Mouse (Mus musculus) embryonic facial prominence, embryonic 13.5 days (tissue): ENCODE data around the gene Sema3g. TPM values are rescaled to one million over a fixed set of nuclear protein-coding genes. Genes with fewer than 3 reads are reported as not detected.
A peak's percentile ranks its signal among the peaks of the same experiment; 100 is the strongest.

ENCODE experiments used
- ATAC-seq: fragments of 200-750 bp; cut with Nextera tagmentation; 2 replicates; pipeline ENCODE4 v1.8.0; 2017; ENCODE audit warnings: low read depth; ENCODE audit not compliant: insufficient number of reproducible peaks, insufficient read depth, low FRiP score, low TSS enrichment
- H3K27ac ChIP-seq: fragments of 300-500 bp; sonication (generic); 2 replicates; pipeline ENCODE4 v1.5.1; 2015; ENCODE audit warnings: moderate library complexity, mild to moderate bottlenecking, inconsistent platforms
- H3K27me3 ChIP-seq: fragments of 300-500 bp; sonication (generic); 2 replicates; pipeline ENCODE4 v1.6.1; 2015; ENCODE audit warnings: mild to moderate bottlenecking, inconsistent platforms
- H3K36me3 ChIP-seq: fragments of 300-500 bp; sonication (generic); 2 replicates; pipeline ENCODE4 v1.6.1; 2015; ENCODE audit warnings: mild to moderate bottlenecking, inconsistent platforms
- H3K4me1 ChIP-seq: fragments of 300-500 bp; sonication (generic); 2 replicates; pipeline ENCODE4 v1.6.1; 2015; ENCODE audit warnings: inconsistent platforms
- H3K4me2 ChIP-seq: fragments of 300-500 bp; sonication (generic); 2 replicates; pipeline ENCODE4 v1.6.1; 2015; ENCODE audit warnings: moderate library complexity, mild to moderate bottlenecking, inconsistent platforms
- H3K4me3 ChIP-seq: fragments of 300-500 bp; sonication (generic); 2 replicates; pipeline ENCODE4 v1.5.1; 2015; ENCODE audit warnings: mild to moderate bottlenecking, inconsistent platforms
- H3K9ac ChIP-seq: fragments of 300-500 bp; sonication (generic); 2 replicates; pipeline ENCODE4 v1.6.1; 2015; ENCODE audit warnings: mild to moderate bottlenecking, inconsistent platforms
- H3K9me3 ChIP-seq: fragments of 300-500 bp; sonication (generic); 2 replicates; pipeline ENCODE4 v1.6.1; 2016; ENCODE audit warnings: inconsistent platforms
- WGBS: fragments of 180-500 bp; shearing (Covaris S2); methylation state at CpG from one replicate; pipeline ENCODE4 v1.1.7; 2015; ENCODE audit warnings: mixed read lengths; 5-methylcytosine and 5-hydroxymethylcytosine counted together
- polyA plus RNA-seq: library from polyadenylated mRNA; unstranded; fragments of >200 nt; fragmentation: Nextera tagmentation; extraction: Ambion mirVana; gene quantifications from 2 replicates; pipeline ENCODE4 v1.2.1, GENCODE M21; 2015

Gene Sema3g
- polyA plus RNA-seq, 1 experiment from 2014 or later: 1.3 TPM

- no peak overlapping the region for H3K4me2 ChIP-seq
- H3K27me3 ChIP-seq: no peaks in the 10 kb centered on the region
- H3K36me3 ChIP-seq: peaks cover 99% of the 10 kb centered on the region
- no peaks in the 10 kb centered on the region for H3K9me3 ChIP-seq
- no peak overlapping the region for H3K4me3 ChIP-seq
- H3K4me1 ChIP-seq: no peaks in the 10 kb centered on the region
- no peak for ATAC-seq
- WGBS: 95% methylated on average over 14 of the region's 14 CpGs
- no peak overlapping the region for H3K9ac ChIP-seq
- no peak overlapping the region for H3K27ac ChIP-seq
Measured at GRCm38 (mm10) chr14:31258476-31259050, 40.9 kb downstream of the Sema3g start.

- Histone ChIP-seq H3K27me3 (no peaks in the 10 kb centered on the region), H3K36me3 (peaks cover 84% of the 10 kb centered on the region), H3K4me1 (peaks cover 8% of the 10 kb centered on the region), H3K27ac (no peak overlapping the region), H3K4me2 (no peak overlapping the region), H3K4me3 (no peak overlapping the region), H3K9ac (no peak overlapping the region), H3K9me3 (no peaks in the 10 kb centered on the region)
- 95% methylated on average over 4 of the region's 4 CpGs for WGBS
- ATAC-seq: no peak
Measured at GRCm38 (mm10) chr14:31260374-31260773, 42.7 kb downstream of the Sema3g start.

GRCm38 (mm10) chr14:31260932-31261331 is 43.3 kb downstream of the Sema3g start:
- no peak overlapping the region for H3K27ac ChIP-seq
- 94% methylated on average over 9 of the region's 9 CpGs for WGBS
- peaks cover 8% of the 10 kb centered on the region for H3K4me1 ChIP-seq
- no peaks in the 10 kb centered on the region for H3K9me3 ChIP-seq
- H3K4me2 ChIP-seq: no peak overlapping the region
- H3K9ac ChIP-seq: no peak overlapping the region
- no peak for ATAC-seq
- H3K36me3 ChIP-seq: peaks cover 78% of the 10 kb centered on the region
- no peaks in the 10 kb centered on the region for H3K27me3 ChIP-seq
- no peak overlapping the region for H3K4me3 ChIP-seq

GRCm38 (mm10) chr14:31267649-31268048 is 50.0 kb downstream of the Sema3g start:
- no peak overlapping the region for H3K4me3 ChIP-seq
- no peaks in the 10 kb centered on the region for H3K27me3 ChIP-seq
- H3K9me3 ChIP-seq: no peaks in the 10 kb centered on the region
- WGBS: 85% methylated on average over 11 of the region's 11 CpGs
- no peak overlapping the region for H3K4me2 ChIP-seq
- no peak for ATAC-seq
- H3K27ac ChIP-seq: no peak overlapping the region
- peaks cover 27% of the 10 kb centered on the region for H3K4me1 ChIP-seq
- no peak overlapping the region for H3K9ac ChIP-seq
- H3K36me3 ChIP-seq: peaks cover 13% of the 10 kb centered on the region

GRCm38 (mm10) chr14:31268301-31269001 is 50.8 kb downstream of the Sema3g start:
- no peak for ATAC-seq
- Histone ChIP-seq H3K4me2 (peak overlapping the region; percentile 66), H3K27ac (no peak overlapping the region), H3K4me3 (peak overlapping the region; percentile 42), H3K27me3 (no peaks in the 10 kb centered on the region), H3K36me3 (peaks cover 6% of the 10 kb centered on the region; the same call in 1 of the 2 replicates), H3K9ac (peak overlapping the region; percentile 68; the same call in 1 of the 2 replicates), H3K9me3 (no peaks in the 10 kb centered on the region), H3K4me1 (peaks cover 27% of the 10 kb centered on the region)
- 62% methylated on average over 9 of the region's 9 CpGs for WGBS

GRCm38 (mm10) chr14:31269456-31270100 is 51.9 kb downstream of the Sema3g start:
- Histone ChIP-seq H3K4me2 (peak overlapping the region; percentile 66), H3K4me3 (peak overlapping the region; percentile 42), H3K27me3 (no peaks in the 10 kb centered on the region), H3K9ac (peak overlapping the region; percentile 68), H3K9me3 (no peaks in the 10 kb centered on the region), H3K4me1 (peaks cover 25% of the 10 kb centered on the region), H3K36me3 (0 out of 2 replicates have a peak, but pooled peaks cover 3% of the 10 kb centered on the region), H3K27ac (peak overlapping the region; percentile 76)
- peak; percentile 85 for ATAC-seq
- 14% methylated on average over 28 of the region's 28 CpGs for WGBS

- Histone ChIP-seq H3K27ac (no peak overlapping the region), H3K4me3 (no peak overlapping the region), H3K36me3 (0 out of 2 replicates have a peak, but pooled peaks cover 3% of the 10 kb centered on the region), H3K9ac (no peak overlapping the region), H3K27me3 (no peaks in the 10 kb centered on the region), H3K9me3 (0 out of 2 replicates have a peak, but pooled peaks cover 3% of the 10 kb centered on the region), H3K4me2 (no peak overlapping the region), H3K4me1 (peaks cover 19% of the 10 kb centered on the region)
- WGBS: 91% methylated on average over 6 of the region's 6 CpGs
- ATAC-seq: no peak
Measured at GRCm38 (mm10) chr14:31271121-31271520, 53.5 kb downstream of the Sema3g start.

- peaks cover 19% of the 10 kb centered on the region for H3K4me1 ChIP-seq
- no peaks in the 10 kb centered on the region for H3K27me3 ChIP-seq
- no peak for ATAC-seq
- no peak overlapping the region for H3K4me2 ChIP-seq
- H3K4me3 ChIP-seq: no peak overlapping the region
- H3K27ac ChIP-seq: no peak overlapping the region
- H3K36me3 ChIP-seq: no peaks in the 10 kb centered on the region
- 20% methylated on average over 7 of the region's 7 CpGs for WGBS
- no peak overlapping the region for H3K9ac ChIP-seq
- 0 out of 2 replicates have a peak, but pooled peaks cover 3% of the 10 kb centered on the region for H3K9me3 ChIP-seq
Measured at GRCm38 (mm10) chr14:31272164-31272563, 54.5 kb downstream of the Sema3g start.

Other genes starting within 250 kb of the Sema3g start
- gene Glt8d1, start 216.5 kb upstream of the Sema3g start, polyA plus RNA-seq: 65.2 and 69.2 TPM in 2 replicates
- 409 and 417 TPM in 2 replicates for gene Spcs1, start 216.2 kb upstream of the Sema3g start, polyA plus RNA-seq
- 138 and 145 TPM in 2 replicates for gene Pbrm1, start 198.7 kb upstream of the Sema3g start, polyA plus RNA-seq
- 125 and 128 TPM in 2 replicates for gene Gnl3, start 198.7 kb upstream of the Sema3g start, polyA plus RNA-seq
- gene Smim4, start 88.9 kb upstream of the Sema3g start, polyA plus RNA-seq: 72.6 and 80.7 TPM in 2 replicates
- 298 and 330 TPM in 2 replicates for gene Nt5dc2, start 86.8 kb upstream of the Sema3g start, polyA plus RNA-seq
- 27.5 and 34.5 TPM in 2 replicates for gene Stab1, start 49.2 kb upstream of the Sema3g start, polyA plus RNA-seq
- gene Tnnc1, start 9.5 kb upstream of the Sema3g start, polyA plus RNA-seq: 34.6 and 38.8 TPM in 2 replicates
- gene Nisch, start 914 bp upstream of the Sema3g start, polyA plus RNA-seq: 415 and 428 TPM in 2 replicates
- 12.4 and 14.3 TPM in 2 replicates for gene Phf7, start 33.5 kb downstream of the Sema3g start, polyA plus RNA-seq
- 90.3 and 93.1 TPM in 2 replicates for gene Bap1, start 33.6 kb downstream of the Sema3g start, polyA plus RNA-seq
- gene Dnah1, start 106.0 kb downstream of the Sema3g start, polyA plus RNA-seq: 7.9 and 8.1 TPM in 2 replicates
- gene Capn7, start 118.8 kb downstream of the Sema3g start, polyA plus RNA-seq: 41.0 and 41.1 TPM in 2 replicates
- 39.5 and 40.1 TPM in 2 replicates for gene Sh3bp5, start 218.2 kb downstream of the Sema3g start, polyA plus RNA-seq